Mouse (Mus musculus): Measurements from ENCODE around the gene Utrn.

DNA sequence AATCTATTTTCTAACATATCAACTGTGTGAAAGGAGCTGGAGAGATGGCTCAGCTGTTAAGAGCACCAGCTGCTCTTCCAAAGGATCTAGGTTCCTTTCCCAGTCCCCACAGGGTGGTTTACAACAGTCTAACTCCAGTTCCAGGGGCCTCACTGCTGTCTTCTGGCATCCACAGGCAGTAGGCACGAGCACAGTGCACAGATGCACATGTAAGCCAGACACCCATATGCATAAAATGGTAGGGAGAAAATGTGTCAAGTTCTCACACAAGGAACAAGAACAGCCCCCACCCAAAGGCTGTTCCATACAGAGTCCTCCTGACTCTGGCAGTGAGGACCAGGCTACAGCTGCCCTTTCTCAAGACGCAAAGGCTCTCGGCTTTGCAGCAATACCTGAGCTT lies 185.1 kb downstream of the Utrn start:
- TF ChIP-seq CTCF (IDR thresholded peaks at IDR 0.05; ENCODE audit: extremely low read depth, insufficient read depth, low read length) (no peak), POLR2A (IDR thresholded peaks at IDR 0.05; ENCODE audit: extremely low read depth, insufficient read depth, low read length) (no peak)

All from cortical plate, adult 2 months (tissue).